Mouse (Mus musculus) hindbrain, embryonic 16.5 days (tissue): ENCODE results near the gene Tbck. TPM values are rescaled to one million over a fixed set of nuclear protein-coding genes. Genes with fewer than 3 reads are reported as not detected.

ENCODE experiments used
- ATAC-seq: fragments of 200-750 bp; cut with Nextera tagmentation; 2 replicates; pipeline ENCODE4 v1.8.0; 2017; ENCODE audit warnings: moderate TSS enrichment, moderate library complexity
- H3K27ac ChIP-seq: fragments of 300-500 bp; sonication (generic); 2 replicates; pipeline ENCODE4 v1.5.1; 2014; ENCODE audit warnings: low read depth, mild to moderate bottlenecking, control low read depth, low read length, moderate library complexity
- H3K27me3 ChIP-seq: fragments of 300-500 bp; sonication (generic); replicated peaks from 2 replicates; pipeline ENCODE4 v1.6.1; 2014; ENCODE audit warnings: low read length; ENCODE audit not compliant: control insufficient read depth, insufficient read depth
- H3K36me3 ChIP-seq: fragments of 300-500 bp; sonication (generic); 2 replicates; pipeline ENCODE4 v1.6.1; 2014; ENCODE audit warnings: mild to moderate bottlenecking, low read length, moderate library complexity, mixed read lengths; ENCODE audit not compliant: control insufficient read depth, insufficient read depth
- H3K4me1 ChIP-seq: fragments of 300-500 bp; sonication (generic); 2 replicates; pipeline ENCODE4 v1.6.1; 2014; ENCODE audit warnings: low read depth, low read length; ENCODE audit not compliant: control insufficient read depth, insufficient read depth
- H3K4me2 ChIP-seq: fragments of 300-500 bp; sonication (generic); 2 replicates; pipeline ENCODE4 v1.6.1; 2014; ENCODE audit warnings: mild to moderate bottlenecking, low read length, control low read depth, moderate library complexity
- H3K4me3 ChIP-seq: fragments of 300-500 bp; sonication (generic); 2 replicates; pipeline ENCODE4 v1.5.1; 2014; ENCODE audit warnings: mild to moderate bottlenecking, low read length, control low read depth, moderate library complexity
- H3K9ac ChIP-seq: fragments of 300-500 bp; sonication (generic); 2 replicates; pipeline ENCODE4 v1.6.1; 2014; ENCODE audit warnings: low read depth, mild to moderate bottlenecking, control low read depth, low read length, moderate library complexity
- H3K9me3 ChIP-seq: fragments of 300-500 bp; sonication (generic); 2 replicates; pipeline ENCODE4 v1.6.1; 2014; ENCODE audit warnings: mild to moderate bottlenecking, low read length, moderate library complexity; ENCODE audit not compliant: control insufficient read depth
- WGBS: fragments of 180-500 bp; shearing (Covaris S2); extraction: QIAGEN DNeasy Blood & Tissue Kit; methylation state at CpG from one replicate; pipeline ENCODE4 v1.1.7; 2014; 5-methylcytosine and 5-hydroxymethylcytosine counted together
- polyA plus RNA-seq: library from polyadenylated mRNA; unstranded; fragments of >200 nt; fragmentation: Nextera tagmentation; extraction: Ambion mirVana; gene quantifications from 2 replicates; pipeline ENCODE4 v1.2.1, GENCODE M21; 2015

The Tbck gene
- polyA plus RNA-seq, 1 experiment from 2014 or later = 30.0 TPM

- no peak overlapping the region for H3K4me3 ChIP-seq
- H3K4me2 ChIP-seq = no peak overlapping the region
- 91% methylated on average over 2 of the region's 2 CpGs for WGBS
- ATAC-seq = no peak
- peaks cover 6% of the 10 kb centered on the region for H3K36me3 ChIP-seq
- no peak overlapping the region for H3K9ac ChIP-seq
- no peaks in the 10 kb centered on the region for H3K9me3 ChIP-seq
- H3K4me1 ChIP-seq = peaks cover 4% of the 10 kb centered on the region
- H3K27me3 ChIP-seq = no peaks in the 10 kb centered on the region
- H3K27ac ChIP-seq = no peak overlapping the region
These were observed 6.5 kb upstream of the Tbck start for GRCm38 (mm10) chr3:132677494-132677893.

GRCm38 (mm10) chr3:132684231-132684928, 436 bp downstream of the Tbck start, which contains the start of gene Aimp1:
Gene Aimp1, minus strand, starts transcription at chr3:132684370.
- ATAC-seq = no peak
- 2% methylated on average over 24 of the region's 27 CpGs for WGBS

GRCm38 (mm10) chr3:132701368-132701767, 17.4 kb downstream of the Tbck start:
- H3K9ac ChIP-seq = no peak overlapping the region
- no peaks in the 10 kb centered on the region for H3K27me3 ChIP-seq
- ATAC-seq = peak; percentile 60; the same call in 1 of the 2 replicates
- no peak overlapping the region for H3K4me2 ChIP-seq
- H3K36me3 ChIP-seq = no peaks in the 10 kb centered on the region
- H3K9me3 ChIP-seq = no peaks in the 10 kb centered on the region
- H3K4me1 ChIP-seq = no peaks in the 10 kb centered on the region
- 80% methylated on average over 3 of the region's 3 CpGs for WGBS
- no peak overlapping the region for H3K27ac ChIP-seq
- H3K4me3 ChIP-seq = no peak overlapping the region

More at GRCm38 (mm10) chr3:132684231-132684928, 436 bp downstream of the Tbck start, which contains the start of gene Aimp1:
- no peaks in the 10 kb centered on the region for H3K27me3 ChIP-seq
- H3K4me1 ChIP-seq = peaks cover 19% of the 10 kb centered on the region
- peak within 1 kb of the TSS; percentile 80 for H3K4me3 ChIP-seq
- no peaks in the 10 kb centered on the region for H3K9me3 ChIP-seq
- peak within 1 kb of the TSS; percentile 93 for H3K9ac ChIP-seq
- peak within 1 kb of the TSS; percentile 83 for H3K4me2 ChIP-seq
- peak within 1 kb of the TSS; percentile 93 for H3K27ac ChIP-seq
- H3K36me3 ChIP-seq = no peaks in the 10 kb centered on the region

- no peak overlapping the region for H3K27ac ChIP-seq
- WGBS = 94% methylated on average over 3 of the region's 3 CpGs
- no peaks in the 10 kb centered on the region for H3K9me3 ChIP-seq
- H3K27me3 ChIP-seq = no peaks in the 10 kb centered on the region
- no peak overlapping the region for H3K9ac ChIP-seq
- ATAC-seq = no peak
- no peak overlapping the region for H3K4me3 ChIP-seq
- no peaks in the 10 kb centered on the region for H3K4me1 ChIP-seq
- no peaks in the 10 kb centered on the region for H3K36me3 ChIP-seq
- H3K4me2 ChIP-seq = no peak overlapping the region
These were observed 20.3 kb downstream of the Tbck start for GRCm38 (mm10) chr3:132704216-132704615.

- H3K4me3 ChIP-seq = no peak overlapping the region
- no peak for ATAC-seq
- H3K9me3 ChIP-seq = no peaks in the 10 kb centered on the region
These were observed 23.0 kb downstream of the Tbck start for GRCm38 (mm10) chr3:132706977-132707376.

GRCm38 (mm10) chr3:132713913-132714312, 30.0 kb downstream of the Tbck start:
- ATAC-seq = no peak
- Histone ChIP-seq H3K4me1 (no peaks in the 10 kb centered on the region), H3K36me3 (0 out of 2 replicates have a peak, but pooled peaks cover 2% of the 10 kb centered on the region), H3K27me3 (no peaks in the 10 kb centered on the region), H3K27ac (no peak overlapping the region), H3K9ac (no peak overlapping the region), H3K4me2 (no peak overlapping the region), H3K4me3 (no peak overlapping the region), H3K9me3 (no peaks in the 10 kb centered on the region)
- 80% methylated on average over 5 of the region's 5 CpGs for WGBS

More at GRCm38 (mm10) chr3:132706977-132707376, 23.0 kb downstream of the Tbck start:
- 0 out of 2 replicates have a peak, but pooled peaks cover under 1% of the 10 kb centered on the region for H3K36me3 ChIP-seq
- no peak overlapping the region for H3K9ac ChIP-seq
- H3K4me1 ChIP-seq = no peaks in the 10 kb centered on the region
- no peak overlapping the region for H3K27ac ChIP-seq
- no peak overlapping the region for H3K4me2 ChIP-seq
- no peaks in the 10 kb centered on the region for H3K27me3 ChIP-seq
- 82% methylated on average over 4 of the region's 4 CpGs for WGBS

GRCm38 (mm10) chr3:132717316-132717715, 33.4 kb downstream of the Tbck start:
- WGBS = 97% methylated on average over 4 of the region's 4 CpGs
- no peak for ATAC-seq

GRCm38 (mm10) chr3:132724326-132724725, 40.4 kb downstream of the Tbck start:
- Histone ChIP-seq H3K4me1 (no peaks in the 10 kb centered on the region), H3K4me2 (no peak overlapping the region), H3K9me3 (no peaks in the 10 kb centered on the region), H3K4me3 (no peak overlapping the region), H3K27ac (no peak overlapping the region), H3K9ac (no peak overlapping the region), H3K36me3 (no peaks in the 10 kb centered on the region; the same call in none of the 2 replicates), H3K27me3 (no peaks in the 10 kb centered on the region)
- no peak for ATAC-seq
- 93% methylated on average over 3 of the region's 3 CpGs for WGBS

More at GRCm38 (mm10) chr3:132717316-132717715, 33.4 kb downstream of the Tbck start:
- no peak overlapping the region for H3K4me3 ChIP-seq
- H3K4me1 ChIP-seq = no peaks in the 10 kb centered on the region
- H3K27me3 ChIP-seq = no peaks in the 10 kb centered on the region
- H3K9me3 ChIP-seq = no peaks in the 10 kb centered on the region
- no peaks in the 10 kb centered on the region for H3K36me3 ChIP-seq
- H3K4me2 ChIP-seq = no peak overlapping the region
- no peak overlapping the region for H3K9ac ChIP-seq
- H3K27ac ChIP-seq = no peak overlapping the region

- no peaks in the 10 kb centered on the region for H3K27me3 ChIP-seq
- no peaks in the 10 kb centered on the region for H3K4me1 ChIP-seq
- peak; percentile 64; the same call in 1 of the 2 replicates for ATAC-seq
- H3K9ac ChIP-seq = no peak overlapping the region
- H3K36me3 ChIP-seq = no peaks in the 10 kb centered on the region
- no peak overlapping the region for H3K4me3 ChIP-seq
- H3K27ac ChIP-seq = no peak overlapping the region
- no peaks in the 10 kb centered on the region for H3K9me3 ChIP-seq
- WGBS = 51% methylated on average over 10 of the region's 10 CpGs
- H3K4me2 ChIP-seq = no peak overlapping the region
These were observed 60.6 kb downstream of the Tbck start for GRCm38 (mm10) chr3:132744287-132745146.
